Mouse (Mus musculus): ENCODE results near the gene 4930415O20Rik. TPM values are rescaled to one million over a fixed set of nuclear protein-coding genes. Genes with fewer than 3 reads are reported as not detected.

4930415O20Rik gene
- polyA plus RNA-seq, 2 experiments: not detected

GRCm38 (mm10) chr15:98537923-98538322, 32.9 kb upstream of the 4930415O20Rik start:
- H3K27me3 ChIP-seq (ENCODE audit: control insufficient read depth, insufficient read depth, low read length): no peaks in the 10 kb centered on the region
- no peak for ATAC-seq (ENCODE audit: insufficient read depth)
- no peak overlapping the region for H3K27ac ChIP-seq
- DNase-seq (ENCODE audit: low read depth in 3 of 3, low spot score in 3 of 3): no peak
- no peak overlapping the region for H3K9ac ChIP-seq (replicated peaks)
- peaks cover 24% of the 10 kb centered on the region for H3K36me3 ChIP-seq (replicated peaks; ENCODE audit: control insufficient read depth, insufficient read depth, low read depth)
- no peaks in the 10 kb centered on the region for H3K9me3 ChIP-seq (ENCODE audit: control insufficient read depth, low read length)
- no peak overlapping the region for H3K4me3 ChIP-seq (ENCODE audit: insufficient read depth in 1 of 2, low read depth in 2 of 2, low read length in 2 of 2)
- H3K4me1 ChIP-seq (replicated peaks; ENCODE audit: control insufficient read depth in 2 of 2, insufficient read depth in 2 of 2, low read length in 1 of 2): no peaks in the 10 kb centered on the region; a peak in 3 of 4 replicates
- H3K4me2 ChIP-seq (ENCODE audit: low read depth): no peak overlapping the region
- TF ChIP-seq CTCF (IDR thresholded peaks at IDR 0.05; ENCODE audit: low read depth): no peak
- TF ChIP-seq EP300 (IDR thresholded peaks at IDR 0.05; ENCODE audit: low read depth): no peak
- 63% methylated on average over 4 of the region's 4 CpGs for WGBS (ENCODE audit: insufficient replicate concordance)

- H3K27ac ChIP-seq: no peak overlapping the region
- H3K4me1 ChIP-seq (replicated peaks; ENCODE audit: control insufficient read depth in 2 of 2, insufficient read depth in 2 of 2, low read length in 1 of 2): no peaks in the 10 kb centered on the region
- H3K9ac ChIP-seq (replicated peaks): no peak overlapping the region
- 36% methylated on average over 6 of the region's 6 CpGs for WGBS (ENCODE audit: insufficient replicate concordance)
- no peaks in the 10 kb centered on the region for H3K27me3 ChIP-seq (ENCODE audit: control insufficient read depth, insufficient read depth, low read length)
- DNase-seq (ENCODE audit: low read depth in 3 of 3, low spot score in 3 of 3) (no peak), ATAC-seq (ENCODE audit: insufficient read depth) (no peak)
- TF ChIP-seq CTCF (IDR thresholded peaks at IDR 0.05; ENCODE audit: low read depth) (no peak), EP300 (IDR thresholded peaks at IDR 0.05; ENCODE audit: low read depth) (no peak)
- peaks cover 55% of the 10 kb centered on the region for H3K36me3 ChIP-seq (replicated peaks; ENCODE audit: control insufficient read depth, insufficient read depth, low read depth)
- no peak overlapping the region for H3K4me2 ChIP-seq (ENCODE audit: low read depth)
- H3K9me3 ChIP-seq (ENCODE audit: control insufficient read depth, low read length): no peaks in the 10 kb centered on the region
- no peak overlapping the region for H3K4me3 ChIP-seq (ENCODE audit: insufficient read depth in 1 of 2, low read depth in 2 of 2, low read length in 2 of 2)
These were observed 29.7 kb upstream of the 4930415O20Rik start for GRCm38 (mm10) chr15:98541064-98541463.

GRCm38 (mm10) chr15:98543341-98543740, 27.5 kb upstream of the 4930415O20Rik start:
- WGBS (ENCODE audit: insufficient replicate concordance): 86% methylated on average over 4 of the region's 4 CpGs
- Histone ChIP-seq H3K9me3 (ENCODE audit: control insufficient read depth, low read length) (no peaks in the 10 kb centered on the region), H3K36me3 (replicated peaks; ENCODE audit: control insufficient read depth, insufficient read depth, low read depth) (peaks cover 71% of the 10 kb centered on the region), H3K4me1 (replicated peaks; ENCODE audit: control insufficient read depth in 2 of 2, insufficient read depth in 2 of 2, low read length in 1 of 2) (no peaks in the 10 kb centered on the region), H3K9ac (replicated peaks) (no peak overlapping the region), H3K27me3 (ENCODE audit: control insufficient read depth, insufficient read depth, low read length) (no peaks in the 10 kb centered on the region), H3K27ac (no peak overlapping the region), H3K4me2 (ENCODE audit: low read depth) (no peak overlapping the region), H3K4me3 (ENCODE audit: insufficient read depth in 1 of 2, low read depth in 2 of 2, low read length in 2 of 2) (no peak overlapping the region)
- DNase-seq (ENCODE audit: low read depth in 3 of 3, low spot score in 3 of 3): no peak
- TF ChIP-seq CTCF (IDR thresholded peaks at IDR 0.05; ENCODE audit: low read depth) (no peak), EP300 (IDR thresholded peaks at IDR 0.05; ENCODE audit: low read depth) (no peak)
- ATAC-seq (ENCODE audit: insufficient read depth): no peak

- Histone ChIP-seq H3K36me3 (replicated peaks; ENCODE audit: control insufficient read depth, insufficient read depth, low read depth) (peaks cover 78% of the 10 kb centered on the region), H3K9me3 (ENCODE audit: control insufficient read depth, low read length) (no peaks in the 10 kb centered on the region), H3K27me3 (ENCODE audit: control insufficient read depth, insufficient read depth, low read length) (no peaks in the 10 kb centered on the region), H3K27ac (no peak overlapping the region), H3K4me3 (ENCODE audit: insufficient read depth in 1 of 2, low read depth in 2 of 2, low read length in 2 of 2) (no peak overlapping the region), H3K4me1 (replicated peaks; ENCODE audit: control insufficient read depth in 2 of 2, insufficient read depth in 2 of 2, low read length in 1 of 2) (no peaks in the 10 kb centered on the region), H3K4me2 (ENCODE audit: low read depth) (no peak overlapping the region), H3K9ac (replicated peaks) (no peak overlapping the region)
- no peak for ATAC-seq (ENCODE audit: insufficient read depth)
- TF ChIP-seq CTCF (IDR thresholded peaks at IDR 0.05; ENCODE audit: low read depth) (no peak), EP300 (IDR thresholded peaks at IDR 0.05; ENCODE audit: low read depth) (no peak)
- WGBS (ENCODE audit: insufficient replicate concordance): 88% methylated on average over 3 of the region's 3 CpGs
- DNase-seq (ENCODE audit: low read depth in 3 of 3, low spot score in 3 of 3): no peak
These were observed 25.7 kb upstream of the 4930415O20Rik start for GRCm38 (mm10) chr15:98545151-98545550.

- Histone ChIP-seq H3K27ac (no peak overlapping the region), H3K4me3 (ENCODE audit: insufficient read depth in 1 of 2, low read depth in 2 of 2, low read length in 2 of 2) (no peak overlapping the region), H3K36me3 (replicated peaks; ENCODE audit: control insufficient read depth, insufficient read depth, low read depth) (peaks cover 87% of the 10 kb centered on the region), H3K27me3 (ENCODE audit: control insufficient read depth, insufficient read depth, low read length) (no peaks in the 10 kb centered on the region), H3K4me2 (ENCODE audit: low read depth) (no peak overlapping the region), H3K9me3 (ENCODE audit: control insufficient read depth, low read length) (no peaks in the 10 kb centered on the region), H3K9ac (replicated peaks) (no peak overlapping the region), H3K4me1 (replicated peaks; ENCODE audit: control insufficient read depth in 2 of 2, insufficient read depth in 2 of 2, low read length in 1 of 2) (no peaks in the 10 kb centered on the region)
- ATAC-seq (ENCODE audit: insufficient read depth) (no peak), DNase-seq (ENCODE audit: low read depth in 3 of 3, low spot score in 3 of 3) (no peak)
- no peak for TF ChIP-seq EP300 (IDR thresholded peaks at IDR 0.05; ENCODE audit: low read depth)
- no peak for TF ChIP-seq CTCF (IDR thresholded peaks at IDR 0.05; ENCODE audit: low read depth)
- WGBS (ENCODE audit: insufficient replicate concordance): 85% methylated on average over 5 of the region's 5 CpGs
These were observed 24.0 kb upstream of the 4930415O20Rik start for GRCm38 (mm10) chr15:98546843-98547242.

Data from liver, embryonic 14.5 days (tissue).